Mouse (Mus musculus): Measurements from ENCODE around the gene Gemin7. TPM values are rescaled to one million over a fixed set of nuclear protein-coding genes. Genes with fewer than 3 reads are reported as not detected.
A peak's percentile ranks its signal among the peaks of the same experiment; 100 is the strongest.

The Gemin7 gene
- polyA plus RNA-seq (2012; fragmentation: generic; extraction: Trizol), result 136 TPM
- long read RNA-seq, experiment 1, transcript Gemin7-201 (2 exons, 763 nt), result major isoform, 52 of 58 reads
- long read RNA-seq, experiment 1, partial matches to known transcripts, result 0 of 58 reads
- long read RNA-seq, experiment 1, other reads (novel, unspliced or antisense), result 4 of 58 reads
- long read RNA-seq, experiment 2, transcript Gemin7-201 (2 exons, 763 nt), result major isoform, 16 of 20 reads
- long read RNA-seq, experiment 2, partial matches to known transcripts, result 0 of 20 reads
- long read RNA-seq, experiment 2, other reads (novel, unspliced or antisense), result 1 of 20 reads

GRCm38 (mm10) chr7:19577141-19577852 is at the start of gene Gemin7, which contains the start of gene Zfp296:
TSS of gene Gemin7 (minus strand) at chr7:19577595.
TSS of gene Zfp296 (plus strand) at chr7:19577287.
- Histone ChIP-seq H3K4me3 (ENCODE audit: insufficient read depth, poor library complexity, severe bottlenecking) (peak within 1 kb of the TSS; percentile 29), H3K79me2 (ENCODE audit: control insufficient read depth, insufficient read depth) (peaks cover 7% of the 10 kb centered on the region), H3K36me3 (ENCODE audit: control insufficient read depth, insufficient read depth) (no peaks in the 10 kb centered on the region), H3K79me3 (ENCODE audit: low read depth) (peaks cover 6% of the 10 kb centered on the region), H3ac (ENCODE audit: control insufficient read depth, insufficient read length, low read depth) (peak within 1 kb of the TSS; percentile 6), H3K27me3 (ENCODE audit: control insufficient read depth, insufficient read depth, insufficient read length) (no peaks in the 10 kb centered on the region)
- TF ChIP-seq MYOG (IDR thresholded peaks at IDR 0.05; ENCODE audit: control insufficient read depth, extremely low read depth, insufficient read length), result no peak
- peak; percentile 47 for TF ChIP-seq MAX (IDR thresholded peaks at IDR 0.05)
- TF ChIP-seq MYOD1 (IDR thresholded peaks at IDR 0.05; ENCODE audit: control insufficient read depth, insufficient read length, low read depth), result no peak
- TF ChIP-seq USF1 (IDR thresholded peaks at IDR 0.05; ENCODE audit: low read depth), result no peak
- no peak for TF ChIP-seq CEBPB (IDR thresholded peaks at IDR 0.05; ENCODE audit: low read depth)
- no peak for TF ChIP-seq CTCF (IDR thresholded peaks at IDR 0.05; ENCODE audit: control insufficient read depth, insufficient read depth, insufficient read length)

- Histone ChIP-seq H3K27me3 (ENCODE audit: control insufficient read depth, insufficient read depth, insufficient read length) (no peaks in the 10 kb centered on the region), H3K36me3 (ENCODE audit: control insufficient read depth, insufficient read depth) (no peaks in the 10 kb centered on the region), H3K79me2 (ENCODE audit: control insufficient read depth, insufficient read depth) (no peaks in the 10 kb centered on the region), H3K4me3 (ENCODE audit: insufficient read depth, poor library complexity, severe bottlenecking) (no peak overlapping the region), H3ac (ENCODE audit: control insufficient read depth, insufficient read length, low read depth) (no peak overlapping the region), H3K79me3 (ENCODE audit: low read depth) (no peaks in the 10 kb centered on the region)
- TF ChIP-seq CEBPB (IDR thresholded peaks at IDR 0.05; ENCODE audit: low read depth) (no peak), MAX (IDR thresholded peaks at IDR 0.05) (no peak), MYOG (IDR thresholded peaks at IDR 0.05; ENCODE audit: control insufficient read depth, extremely low read depth, insufficient read length) (no peak), FOSL1 (IDR thresholded peaks at IDR 0.05; ENCODE audit: insufficient read depth, low read length, poor library complexity, severe bottlenecking) (no peak), CTCF (IDR thresholded peaks at IDR 0.05; ENCODE audit: control insufficient read depth, insufficient read depth, insufficient read length) (no peak), USF1 (IDR thresholded peaks at IDR 0.05; ENCODE audit: low read depth) (no peak), MYOD1 (IDR thresholded peaks at IDR 0.05; ENCODE audit: control insufficient read depth, insufficient read length, low read depth) (no peak)
Observed at GRCm38 (mm10) chr7:19623433-19623832, 46.0 kb upstream of the Gemin7 start.

GRCm38 (mm10) chr7:19622241-19622640 is 44.8 kb upstream of the Gemin7 start:
- no peaks in the 10 kb centered on the region for H3K36me3 ChIP-seq (ENCODE audit: control insufficient read depth, insufficient read depth)
- TF ChIP-seq CTCF (IDR thresholded peaks at IDR 0.05; ENCODE audit: control insufficient read depth, insufficient read depth, insufficient read length) (no peak), MAX (IDR thresholded peaks at IDR 0.05) (no peak), FOSL1 (IDR thresholded peaks at IDR 0.05; ENCODE audit: insufficient read depth, low read length, poor library complexity, severe bottlenecking) (no peak), CEBPB (IDR thresholded peaks at IDR 0.05; ENCODE audit: low read depth) (no peak), MYOG (IDR thresholded peaks at IDR 0.05; ENCODE audit: control insufficient read depth, extremely low read depth, insufficient read length) (no peak), USF1 (IDR thresholded peaks at IDR 0.05; ENCODE audit: low read depth) (no peak), MYOD1 (IDR thresholded peaks at IDR 0.05; ENCODE audit: control insufficient read depth, insufficient read length, low read depth) (no peak)
- no peak overlapping the region for H3ac ChIP-seq (ENCODE audit: control insufficient read depth, insufficient read length, low read depth)
- H3K79me3 ChIP-seq (ENCODE audit: low read depth), result no peaks in the 10 kb centered on the region
- H3K79me2 ChIP-seq (ENCODE audit: control insufficient read depth, insufficient read depth), result no peaks in the 10 kb centered on the region
- H3K4me3 ChIP-seq (ENCODE audit: insufficient read depth, poor library complexity, severe bottlenecking), result no peak overlapping the region
- no peaks in the 10 kb centered on the region for H3K27me3 ChIP-seq (ENCODE audit: control insufficient read depth, insufficient read depth, insufficient read length)

- no peak for TF ChIP-seq CTCF (IDR thresholded peaks at IDR 0.05; ENCODE audit: control insufficient read depth, insufficient read depth, insufficient read length)
- no peak for TF ChIP-seq MYOD1 (IDR thresholded peaks at IDR 0.05; ENCODE audit: control insufficient read depth, insufficient read length, low read depth)
- TF ChIP-seq MYOG (IDR thresholded peaks at IDR 0.05; ENCODE audit: control insufficient read depth, extremely low read depth, insufficient read length), result no peak
- no peak for TF ChIP-seq FOSL1 (IDR thresholded peaks at IDR 0.05; ENCODE audit: insufficient read depth, low read length, poor library complexity, severe bottlenecking)
- TF ChIP-seq MAX (IDR thresholded peaks at IDR 0.05), result no peak
- TF ChIP-seq USF1 (IDR thresholded peaks at IDR 0.05; ENCODE audit: low read depth), result no peak
- TF ChIP-seq CEBPB (IDR thresholded peaks at IDR 0.05; ENCODE audit: low read depth), result no peak
- Histone ChIP-seq H3K4me3 (ENCODE audit: insufficient read depth, poor library complexity, severe bottlenecking) (no peak overlapping the region), H3ac (ENCODE audit: control insufficient read depth, insufficient read length, low read depth) (no peak overlapping the region), H3K27me3 (ENCODE audit: control insufficient read depth, insufficient read depth, insufficient read length) (no peaks in the 10 kb centered on the region), H3K36me3 (ENCODE audit: control insufficient read depth, insufficient read depth) (no peaks in the 10 kb centered on the region), H3K79me3 (ENCODE audit: low read depth) (no peaks in the 10 kb centered on the region), H3K79me2 (ENCODE audit: control insufficient read depth, insufficient read depth) (no peaks in the 10 kb centered on the region)
Observed at GRCm38 (mm10) chr7:19620811-19621210, 43.4 kb upstream of the Gemin7 start.

- no peaks in the 10 kb centered on the region for H3K79me2 ChIP-seq (ENCODE audit: control insufficient read depth, insufficient read depth)
- TF ChIP-seq CTCF (IDR thresholded peaks at IDR 0.05; ENCODE audit: control insufficient read depth, insufficient read depth, insufficient read length), result peak; percentile 65
- TF ChIP-seq MYOD1 (IDR thresholded peaks at IDR 0.05; ENCODE audit: control insufficient read depth, insufficient read length, low read depth), result no peak
- no peak for TF ChIP-seq MYOG (IDR thresholded peaks at IDR 0.05; ENCODE audit: control insufficient read depth, extremely low read depth, insufficient read length)
- TF ChIP-seq USF1 (IDR thresholded peaks at IDR 0.05; ENCODE audit: low read depth), result no peak
- TF ChIP-seq MAX (IDR thresholded peaks at IDR 0.05), result no peak
- TF ChIP-seq CEBPB (IDR thresholded peaks at IDR 0.05; ENCODE audit: low read depth), result no peak
- TF ChIP-seq FOSL1 (IDR thresholded peaks at IDR 0.05; ENCODE audit: insufficient read depth, low read length, poor library complexity, severe bottlenecking), result no peak
- H3K36me3 ChIP-seq (ENCODE audit: control insufficient read depth, insufficient read depth), result peaks cover 2% of the 10 kb centered on the region
- H3K79me3 ChIP-seq (ENCODE audit: low read depth), result no peaks in the 10 kb centered on the region
- no peak overlapping the region for H3ac ChIP-seq (ENCODE audit: control insufficient read depth, insufficient read length, low read depth)
- H3K27me3 ChIP-seq (ENCODE audit: control insufficient read depth, insufficient read depth, insufficient read length), result no peaks in the 10 kb centered on the region
- no peak overlapping the region for H3K4me3 ChIP-seq (ENCODE audit: insufficient read depth, poor library complexity, severe bottlenecking)
Observed at GRCm38 (mm10) chr7:19619004-19619801, 41.8 kb upstream of the Gemin7 start.

Data from C2C12 (cell line).